Mouse (Mus musculus) megakaryocyte, embryonic 14.5 days (primary cell): ENCODE measurements at regions not wholly inside any gene's neighbourhood (a gene's known extent, or its start where the extent isn't known, plus 50 kb on each side); places are given as distances from the start of the nearest gene placed in this dataset.

Experiments
- FLI1 ChIP-seq: IDR thresholded peaks from 2 replicates; pipeline ENCODE4 v1.6.1; 2012; ENCODE audit warnings: low read length, inconsistent platforms, mixed read lengths
- GATA1 ChIP-seq: IDR thresholded peaks from 3 replicates; pipeline ENCODE4 v1.6.1; 2012; ENCODE audit warnings: mixed read lengths, low read length, inconsistent platforms, borderline replicate concordance

DNA sequence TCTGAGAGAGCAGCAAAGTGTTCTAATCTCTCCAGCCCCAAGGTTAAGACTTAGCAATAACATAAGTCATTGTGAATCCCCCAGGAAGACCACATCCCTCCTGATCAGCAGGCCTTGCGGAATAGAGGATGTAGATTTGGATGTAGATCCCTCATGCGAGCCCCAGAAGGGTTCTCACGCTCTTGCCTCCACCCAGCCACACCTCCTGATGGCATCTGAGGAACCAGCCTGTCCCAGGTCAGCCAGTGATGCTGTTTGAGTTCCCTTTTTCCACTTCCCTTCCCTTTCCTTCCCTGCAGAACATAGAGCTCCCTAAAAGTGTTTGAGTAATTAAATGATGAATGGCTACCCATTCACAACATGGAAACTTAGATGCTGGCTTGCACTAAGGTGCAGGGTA lies 124.1 kb downstream of the Katnal1 start:
- TF ChIP-seq GATA1 (no peak), FLI1 (no peak)
